Mouse (Mus musculus) CH12.LX (cell line): ENCODE measurements around the gene Ndufv1.

Experiments used
- CHD1 ChIP-seq: IDR thresholded peaks from 2 replicates; pipeline ENCODE4 v1.6.1; 2012; ENCODE audit warnings: low read depth, low read length, improper control_type of control experiment, inconsistent platforms
- CTCF ChIP-seq, 2 experiments: IDR thresholded peaks in 1 of 2; conservative IDR thresholded peaks in 1 of 2; 2 replicates each; pipeline ENCODE4 v1.5.1; 2011 to 2012; ENCODE audit warnings: low read depth in 2 of 2, low read length in 2 of 2, improper control_type of control experiment in 1 of 2, inconsistent platforms in 1 of 2, mild to moderate bottlenecking in 1 of 2, moderate library complexity in 1 of 2
- EP300 ChIP-seq: IDR thresholded peaks from 2 replicates; pipeline ENCODE4 v1.6.1; 2011; ENCODE audit warnings: low read length, improper control_type of control experiment
- MAFK ChIP-seq: IDR thresholded peaks from 2 replicates; pipeline ENCODE4 v1.6.1; 2011; ENCODE audit warnings: low read length, improper control_type of control experiment; ENCODE audit not compliant: insufficient replicate concordance
- MYC ChIP-seq: IDR thresholded peaks from 2 replicates; pipeline ENCODE4 v1.6.1; 2011; ENCODE audit warnings: low read depth, mild to moderate bottlenecking, improper control_type of control experiment, low read length
- NRF1 ChIP-seq: IDR thresholded peaks from 2 replicates; pipeline ENCODE4 v1.6.1; 2014; ENCODE audit warnings: low read depth, mild to moderate bottlenecking, inconsistent platforms, low read length, improper control_type of control experiment, moderate library complexity
- POLR2A ChIP-seq: IDR thresholded peaks from 2 replicates; pipeline ENCODE4 v1.6.1; 2011; ENCODE audit warnings: low read depth, mild to moderate bottlenecking, improper control_type of control experiment, low read length
- POLR2AphosphoS2 ChIP-seq: IDR thresholded peaks from 2 replicates; pipeline ENCODE4 v1.6.1; 2011; ENCODE audit warnings: low read depth, low read length, improper control_type of control experiment
- TBP ChIP-seq: conservative IDR thresholded peaks from 2 replicates; pipeline ENCODE4 v1.6.1; 2011; ENCODE audit warnings: low read depth, low read length, improper control_type of control experiment
- ZC3H11A ChIP-seq: IDR thresholded peaks from 2 replicates; pipeline ENCODE4 v1.6.1; 2012; ENCODE audit warnings: low read depth, mild to moderate bottlenecking, inconsistent platforms, low read length, improper control_type of control experiment
- ZKSCAN1 ChIP-seq: IDR thresholded peaks from 2 replicates; pipeline ENCODE4 v1.6.1; 2012; ENCODE audit warnings: low read depth, inconsistent platforms, low read length, improper control_type of control experiment, borderline replicate concordance
- ZMIZ1 ChIP-seq: IDR thresholded peaks from 2 replicates; pipeline ENCODE4 v1.6.1; 2012; ENCODE audit warnings: low read depth, mild to moderate bottlenecking, inconsistent platforms, low read length, improper control_type of control experiment

- TF ChIP-seq EP300 (no peak), ZC3H11A (no peak), NRF1 (no peak), ZMIZ1 (no peak), CTCF (conservative IDR thresholded peaks at IDR 0.05 in 1 of 2, IDR thresholded peaks at IDR 0.05 in 1 of 2; ENCODE audit: low read depth in 2 of 2, low read length in 2 of 2) (no peak), MAFK (no peak), POLR2A (no peak), MYC (no peak), ZKSCAN1 (no peak), CHD1 (no peak), POLR2AphosphoS2 (no peak), TBP (no peak)
Observed at GRCm38 (mm10) chr19:4042124-4042523, 29.5 kb upstream of the Ndufv1 start.
